Mouse (Mus musculus) frontal cortex, postnatal 36 days (tissue): ENCODE results near the gene Xrcc1.

ENCODE experiments used
- DNase-seq, 2 experiments: peaks; one replicate each; pipeline ENCODE4 v3.0.0; 2022; ENCODE audit warnings: low spot score in 2 of 2

Gene Xrcc1

DNA sequence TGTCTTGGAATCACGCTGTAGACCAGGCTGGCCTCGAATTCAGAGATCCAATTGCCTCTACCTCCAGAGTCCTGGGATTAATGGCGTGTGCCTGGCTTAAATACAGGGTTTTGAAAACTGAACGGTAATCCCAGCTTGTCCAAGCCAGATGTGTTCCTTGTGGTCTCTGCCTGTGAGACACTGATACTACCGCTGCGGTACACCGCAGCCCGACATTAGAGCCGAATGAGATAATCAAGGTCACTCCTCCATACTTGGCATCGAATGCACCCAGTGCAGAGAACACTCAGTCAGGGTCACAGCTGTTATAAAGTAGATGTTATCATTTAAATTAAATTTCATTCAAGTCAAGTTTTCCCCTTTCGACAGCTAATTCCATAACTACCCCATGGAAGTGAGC is 17.2 kb upstream of the Xrcc1 start:
- DNase-seq: no peak

DNA sequence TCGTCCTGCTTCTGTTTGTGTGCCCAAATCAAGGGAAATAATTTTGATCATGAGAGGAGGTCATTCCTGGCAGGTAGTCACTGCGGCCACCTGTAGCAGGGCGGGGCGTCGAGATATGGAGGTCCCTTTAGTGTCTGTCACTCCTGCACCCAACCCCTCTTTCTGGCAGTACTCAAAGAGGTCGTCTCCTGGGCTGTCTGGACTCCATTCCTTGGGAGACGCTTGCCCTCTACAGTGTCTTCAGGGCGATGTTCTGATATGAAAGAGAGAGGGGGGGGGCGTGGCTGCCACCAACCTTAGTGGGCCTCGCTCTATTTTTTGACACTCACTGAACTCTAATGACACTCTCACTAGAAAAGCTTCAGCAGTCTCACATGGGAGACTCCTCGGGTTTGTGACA is 16.5 kb upstream of the Xrcc1 start:
- no peak for DNase-seq

DNA sequence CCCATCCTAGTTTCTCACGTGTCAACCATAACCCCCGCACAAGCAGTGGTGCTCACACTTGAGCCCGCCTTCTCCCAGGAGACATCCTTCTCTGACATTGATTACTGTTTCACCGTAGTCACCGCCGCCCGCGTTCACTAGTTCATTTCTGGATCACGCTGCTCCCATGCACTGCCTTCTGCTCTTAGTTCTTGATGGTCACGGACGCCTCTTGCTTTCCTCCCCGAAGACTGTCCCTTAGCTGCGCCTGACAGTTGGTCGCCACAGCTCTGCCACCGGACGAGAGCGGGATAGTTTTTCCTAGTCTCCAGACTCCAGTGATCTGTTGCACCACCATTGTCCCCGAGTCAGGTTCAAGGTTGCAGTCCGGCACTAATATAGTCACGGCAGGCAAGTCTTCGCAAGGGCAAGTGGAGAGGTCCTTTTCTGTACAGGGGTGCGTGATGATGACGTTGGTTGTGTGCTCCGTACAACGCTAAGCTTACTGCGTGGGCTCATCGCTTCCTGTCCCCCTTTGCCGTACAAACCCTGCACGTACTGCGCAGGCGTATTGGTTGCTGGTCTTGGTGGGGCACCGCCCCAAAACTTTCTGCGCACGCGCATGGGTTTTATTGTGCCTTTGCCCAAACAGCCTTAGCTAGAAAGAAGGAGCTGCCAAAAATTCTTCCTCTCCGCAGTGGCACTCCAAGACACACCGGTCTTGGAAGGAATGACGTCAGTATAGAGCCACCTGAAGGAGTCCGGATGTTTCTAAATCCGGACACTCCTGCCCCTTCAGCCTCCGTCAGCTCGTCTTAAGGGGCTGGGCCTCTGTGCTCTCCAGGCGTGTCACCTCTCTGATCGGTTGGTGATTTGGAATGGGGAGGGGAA is 15.8 kb upstream of the Xrcc1 start, which contains the start of gene Irgq:
TSS of gene Irgq (plus strand) at position 628 of the 870 bp plus-strand sequence.
- DNase-seq: peak; percentile 99

DNA sequence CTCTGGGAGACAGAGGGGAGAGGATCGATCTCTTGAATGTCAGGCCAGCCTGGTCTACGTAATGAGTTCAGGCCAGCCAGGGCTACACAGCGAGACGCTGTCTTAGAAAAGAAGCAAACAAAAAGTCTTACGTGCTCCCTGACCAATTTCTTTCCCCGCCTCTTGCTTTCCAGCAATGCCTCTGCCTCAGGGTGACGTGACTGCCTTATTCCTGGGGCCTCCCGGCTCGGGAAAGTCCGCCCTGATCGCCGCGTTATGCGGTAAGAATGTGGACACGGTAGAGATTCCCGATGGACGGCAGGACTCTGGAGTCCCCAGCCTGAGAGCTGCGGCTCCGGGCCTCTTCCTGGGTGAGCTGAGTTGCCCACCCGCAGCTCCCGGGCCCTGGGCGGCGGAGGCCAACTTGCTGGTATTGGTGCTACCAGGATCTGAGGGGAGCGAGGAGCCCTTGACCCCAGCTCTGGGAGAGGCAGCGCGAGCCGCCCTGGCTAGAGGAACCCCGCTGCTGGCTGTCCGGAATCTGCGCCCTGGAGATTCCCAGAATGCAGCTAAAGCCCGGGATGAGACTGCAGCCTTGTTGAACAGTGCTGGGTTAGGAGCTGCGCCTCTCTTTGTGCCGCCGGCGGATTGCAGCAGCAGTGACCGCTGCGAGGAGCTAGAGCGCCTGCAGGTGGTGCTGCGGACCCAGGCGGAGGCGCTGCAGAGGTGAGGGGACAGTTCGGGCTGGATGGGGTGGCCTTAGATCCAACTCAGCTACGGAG is 14.7 kb upstream of the Xrcc1 start:
- DNase-seq: peak; percentile 79 to 80

DNA sequence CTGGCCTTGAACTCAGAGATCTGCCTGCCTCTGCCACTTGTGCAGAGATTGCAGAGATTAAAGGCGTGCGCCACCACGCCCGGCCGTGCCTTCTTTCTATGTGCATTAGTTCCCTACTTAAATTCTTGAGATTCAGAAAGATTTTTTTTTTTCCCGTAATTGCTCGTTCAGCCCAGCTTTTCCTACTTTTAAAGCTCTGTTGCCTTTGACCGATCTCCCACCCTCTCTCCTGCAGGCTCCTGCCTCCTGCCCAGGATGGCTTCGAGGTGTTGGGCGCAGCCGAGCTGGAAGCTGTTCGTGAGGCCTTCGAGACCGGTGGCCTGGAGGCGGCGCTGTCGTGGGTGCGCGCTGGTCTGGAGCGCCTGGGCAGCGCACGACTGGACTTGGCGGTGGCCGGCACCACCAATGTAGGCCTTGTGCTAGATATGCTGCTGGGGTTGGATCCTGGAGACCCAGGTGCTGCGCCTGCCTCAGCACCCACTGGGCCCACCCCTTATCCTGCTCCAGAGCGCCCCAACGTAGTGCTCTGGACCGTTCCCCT is 13.0 kb upstream of the Xrcc1 start:
- no peak for DNase-seq

DNA sequence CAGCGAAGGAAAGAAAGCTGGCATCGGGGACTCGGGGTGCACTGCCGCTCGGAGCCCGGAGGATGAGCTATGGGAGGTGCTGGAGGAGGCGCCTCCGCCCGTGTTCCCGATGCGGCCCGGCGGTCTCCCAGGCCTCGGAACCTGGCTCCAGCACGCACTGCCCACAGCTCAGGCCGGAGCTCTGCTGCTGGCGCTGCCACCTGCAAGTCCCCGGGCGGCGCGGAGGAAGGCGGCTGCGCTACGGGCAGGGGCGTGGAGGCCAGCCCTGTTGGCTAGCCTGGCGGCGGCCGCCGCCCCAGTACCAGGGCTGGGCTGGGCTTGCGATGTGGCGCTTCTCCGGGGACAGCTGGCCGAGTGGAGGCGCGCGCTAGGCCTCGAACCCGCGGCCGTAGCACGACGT is 12.3 kb upstream of the Xrcc1 start:
- no peak for DNase-seq

DNA sequence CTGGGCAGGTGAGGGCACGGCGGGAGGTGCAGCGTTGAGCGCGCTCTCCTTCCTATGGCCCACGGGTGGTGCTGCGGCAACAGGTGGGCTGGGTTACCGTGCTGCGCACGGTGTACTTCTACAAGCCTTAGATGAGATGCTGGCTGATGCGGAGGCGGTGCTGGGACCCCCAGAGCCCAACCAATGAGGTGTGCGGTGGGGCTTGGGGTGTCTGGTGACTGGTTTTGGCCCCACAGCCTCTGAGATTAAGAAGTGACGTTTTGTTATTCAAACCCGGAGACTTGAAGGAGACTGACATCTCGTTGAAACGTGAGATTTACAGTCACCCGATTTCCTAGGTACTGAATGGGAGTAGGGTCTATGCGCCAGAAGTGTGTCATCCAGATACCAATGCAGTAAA is 11.8 kb upstream of the Xrcc1 start:
- no peak for DNase-seq

DNA sequence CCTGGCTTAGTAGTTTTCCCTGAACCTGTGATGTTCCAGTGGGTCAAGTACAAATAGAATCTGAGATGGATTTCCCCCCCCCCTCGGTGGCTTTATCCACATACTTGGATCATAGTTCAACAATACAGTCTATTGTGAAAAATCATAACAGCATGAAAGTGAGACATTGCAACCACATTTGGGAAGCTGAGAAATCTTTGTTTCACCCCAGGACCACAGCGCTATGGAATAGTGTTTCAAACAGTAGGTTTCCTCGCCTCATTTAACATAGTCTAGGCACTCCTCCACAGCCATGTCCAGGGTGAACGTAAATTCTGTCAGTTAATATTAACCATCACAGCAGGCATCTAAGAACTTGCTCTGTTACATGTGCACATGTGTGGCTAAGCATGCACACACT is 9.0 kb upstream of the Xrcc1 start:
- no peak for DNase-seq

DNA sequence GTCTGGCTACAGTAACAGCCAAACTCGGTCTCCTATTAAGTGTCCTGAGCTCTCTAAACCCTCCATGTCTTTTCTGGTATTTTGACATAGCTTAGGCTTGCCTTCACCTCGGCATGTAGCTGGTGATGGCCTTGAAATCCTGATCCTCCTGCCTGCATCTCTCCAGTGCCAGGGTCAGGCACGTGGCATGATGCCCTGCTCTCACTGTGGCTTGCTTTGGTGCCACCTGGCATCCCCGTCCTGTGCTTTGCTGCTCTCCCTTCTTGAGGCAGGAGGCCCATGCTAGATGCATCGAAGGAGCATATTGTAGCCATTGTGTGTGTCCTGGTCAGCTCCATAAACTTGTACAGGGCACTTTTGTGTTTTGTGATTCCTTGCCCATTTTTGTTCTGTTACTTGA is 8.5 kb upstream of the Xrcc1 start:
- DNase-seq: no peak

DNA sequence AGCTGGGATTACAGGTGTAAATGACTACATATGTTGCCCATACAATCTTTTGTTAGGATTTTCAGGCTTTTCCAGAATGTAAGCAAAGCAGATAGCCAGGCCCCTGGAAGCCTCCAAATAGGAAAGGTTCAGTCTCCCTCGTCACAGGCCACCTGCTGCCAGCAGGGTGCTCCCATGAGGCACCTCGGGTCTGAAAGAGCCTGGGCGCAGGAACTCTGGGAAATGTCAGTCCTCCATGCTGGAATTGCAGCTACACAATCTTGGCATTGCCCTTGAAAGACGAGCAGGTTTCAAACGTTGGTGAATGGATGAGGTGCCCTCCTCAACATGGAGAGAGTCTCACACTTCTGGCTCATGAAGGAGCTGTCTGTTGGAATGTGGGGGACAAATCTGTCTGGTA is 7.9 kb upstream of the Xrcc1 start:
- no peak for DNase-seq

DNA sequence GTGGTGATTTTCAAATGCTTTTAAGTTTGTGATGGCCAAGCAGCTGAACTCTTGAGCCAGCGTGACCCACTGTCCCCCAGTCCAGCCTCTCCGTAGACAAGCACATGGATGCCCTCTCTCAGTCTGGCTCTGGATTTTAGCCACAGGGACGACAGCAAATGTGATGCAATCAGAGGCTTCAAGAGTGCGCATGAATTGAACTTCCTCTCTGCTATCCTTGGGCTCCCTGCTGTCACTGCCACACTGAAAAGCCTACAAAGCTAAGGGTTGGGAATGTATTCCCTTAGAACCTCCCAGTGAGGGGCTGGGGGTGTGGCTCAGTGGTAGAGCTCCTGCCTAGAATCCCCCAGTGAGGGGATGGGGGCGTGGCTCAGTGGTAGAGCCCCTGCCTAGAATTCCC is 7.4 kb upstream of the Xrcc1 start:
- no peak for DNase-seq

DNA sequence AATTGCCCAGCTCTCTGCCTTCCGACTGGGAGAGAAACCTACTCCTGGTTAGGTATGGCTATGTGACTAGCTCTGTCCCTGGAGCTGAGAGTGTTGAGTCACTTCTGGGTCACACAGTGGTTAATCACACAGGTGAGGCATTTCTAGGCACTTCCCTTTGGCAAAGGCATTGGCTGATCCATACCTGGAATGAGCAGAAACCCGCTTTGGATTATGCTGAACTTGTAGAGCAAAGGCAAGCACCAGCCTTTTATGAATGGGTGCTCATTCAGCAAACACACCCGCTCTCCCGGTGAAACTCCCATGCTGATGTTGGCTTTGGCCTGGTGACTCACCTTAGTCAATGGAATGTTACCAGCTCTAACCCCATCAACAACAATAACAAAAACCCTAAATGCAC is 6.4 kb upstream of the Xrcc1 start:
- no peak for DNase-seq

DNA sequence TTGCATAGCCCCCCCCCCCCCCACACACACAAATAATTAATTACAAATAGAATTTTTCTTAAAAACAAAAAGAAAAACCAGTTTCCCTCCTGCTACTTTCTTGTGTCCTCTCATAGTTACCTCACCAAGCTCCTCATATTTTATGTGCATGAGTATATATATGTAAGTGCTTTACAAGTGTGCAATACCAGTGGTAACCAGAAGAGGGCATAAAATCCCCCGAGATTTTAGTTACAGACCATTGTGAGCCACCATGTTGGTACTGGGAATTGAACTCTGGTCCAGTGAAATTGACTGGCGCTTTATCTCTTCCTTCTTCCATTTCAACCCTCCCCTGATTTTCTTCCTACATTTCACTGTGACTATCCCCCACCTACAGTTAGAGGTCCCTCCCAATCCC is 1.6 kb upstream of the Xrcc1 start:
- no peak for DNase-seq

DNA sequence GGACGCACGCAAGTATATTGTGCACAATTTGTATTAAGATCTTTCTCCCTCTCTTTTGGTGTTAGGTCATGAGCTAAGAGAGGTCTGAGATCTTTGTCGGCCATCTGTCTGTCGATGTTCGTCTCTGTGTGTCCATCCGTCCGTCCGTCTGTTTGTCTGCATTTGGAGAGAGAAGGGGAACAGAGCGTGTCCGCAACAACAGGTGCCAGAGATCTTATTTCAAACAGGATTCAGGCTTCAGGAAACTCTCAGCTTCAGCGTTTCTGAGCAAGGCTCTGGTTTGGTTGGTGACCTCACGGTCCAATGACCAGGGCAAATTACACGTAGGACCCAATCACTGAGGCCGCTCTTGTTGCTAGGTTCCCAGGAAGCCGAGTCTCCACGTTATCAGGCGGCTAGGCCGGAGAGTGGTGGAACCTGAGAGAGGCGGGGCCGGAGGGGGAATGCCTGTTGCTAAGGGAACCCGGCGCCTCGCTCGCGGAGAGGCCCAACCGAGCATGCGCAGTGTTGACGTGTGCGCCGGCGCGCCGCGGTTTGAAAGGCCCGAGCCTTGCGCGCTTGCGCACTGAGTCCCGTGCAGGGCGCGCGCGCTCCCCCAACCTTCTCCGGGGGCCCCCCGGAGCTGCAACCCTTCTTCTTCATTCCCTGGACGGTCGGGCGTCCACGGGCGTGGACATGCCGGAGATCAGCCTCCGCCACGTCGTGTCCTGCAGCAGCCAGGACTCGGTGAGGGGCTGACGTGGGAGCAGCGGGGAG is 723 bp downstream of the Xrcc1 start:
- peak; percentile 99 for DNase-seq

DNA sequence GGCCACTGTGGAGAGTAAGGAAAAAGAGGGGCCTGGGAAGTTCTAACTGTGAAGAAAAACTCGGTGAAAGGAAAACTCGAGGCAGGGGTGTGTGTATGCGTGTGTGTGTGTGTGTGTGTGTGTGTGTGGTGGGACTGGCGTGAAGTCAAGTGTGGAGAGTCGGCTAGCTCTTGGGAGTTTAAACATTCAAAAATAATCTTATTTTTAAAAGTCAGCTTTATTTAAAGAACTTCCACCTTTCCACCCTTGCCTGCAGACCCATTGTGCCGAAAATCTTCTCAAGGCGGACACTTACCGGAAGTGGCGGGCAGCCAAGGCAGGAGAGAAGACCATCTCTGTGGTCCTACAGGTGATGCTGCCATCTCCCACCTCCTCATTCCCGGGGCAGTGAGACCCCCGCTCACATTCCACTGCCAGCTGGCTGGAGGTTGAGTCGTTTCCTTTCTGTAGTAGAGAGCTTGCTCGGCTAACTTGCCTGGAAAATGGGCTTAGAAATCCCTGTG is 1.5 kb downstream of the Xrcc1 start:
- DNase-seq: no peak

DNA sequence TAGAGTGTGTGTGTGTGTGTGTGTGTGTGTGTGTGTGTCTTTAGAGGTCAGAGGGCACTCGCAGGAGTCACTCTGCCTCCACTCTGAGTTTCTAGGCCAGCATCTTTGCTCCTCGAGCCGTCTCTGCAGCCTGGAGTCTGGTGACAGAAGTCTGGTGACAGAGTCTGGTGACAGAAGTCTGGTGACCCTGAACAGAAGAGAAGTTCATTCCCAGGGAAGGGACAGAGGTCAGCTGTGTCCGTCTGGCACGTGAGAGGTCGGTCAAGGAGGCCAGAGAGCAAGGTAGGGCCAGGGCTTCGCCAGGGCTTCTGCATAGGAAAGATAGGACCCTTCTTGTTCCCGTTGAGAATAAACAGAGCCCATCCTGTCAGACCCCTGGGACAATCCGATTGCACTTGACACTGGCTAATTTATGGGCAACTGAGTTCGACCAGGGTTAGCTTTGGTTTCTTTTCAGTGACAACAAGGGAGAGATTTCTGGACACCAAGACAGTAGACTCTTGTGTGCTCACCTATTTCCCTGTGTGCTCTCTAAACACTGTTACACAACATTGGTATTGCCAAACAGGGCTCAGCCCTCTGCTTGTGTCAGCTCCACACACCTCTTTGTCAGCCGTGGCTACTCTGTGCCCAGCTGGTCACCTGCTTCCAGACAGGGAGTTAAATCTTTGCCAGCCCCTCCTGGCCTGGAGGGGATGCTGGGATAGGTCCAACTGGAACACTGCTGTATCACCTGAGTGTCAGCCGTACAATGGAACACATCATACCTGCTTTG is 6.1 kb downstream of the Xrcc1 start:
- no peak for DNase-seq

DNA sequence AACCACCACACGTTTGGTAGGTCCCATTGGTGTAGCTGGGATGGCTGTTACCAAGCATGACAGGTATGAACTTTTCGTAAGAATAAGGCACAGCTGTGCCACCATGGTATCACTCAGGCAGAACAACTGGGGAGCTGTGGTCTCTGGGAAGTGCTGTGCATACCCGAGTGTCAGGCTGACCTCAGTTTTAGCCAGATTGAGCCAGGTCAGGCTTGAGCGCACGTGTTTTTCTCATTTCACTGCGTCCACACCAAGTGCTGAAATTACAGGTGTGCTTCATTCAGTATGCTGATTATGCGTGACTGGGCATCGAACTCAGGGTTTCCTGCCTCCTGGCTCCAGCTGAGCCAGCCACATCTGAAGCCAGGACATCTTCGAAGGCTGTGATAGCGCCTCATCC is 9.7 kb downstream of the Xrcc1 start:
- no peak for DNase-seq

DNA sequence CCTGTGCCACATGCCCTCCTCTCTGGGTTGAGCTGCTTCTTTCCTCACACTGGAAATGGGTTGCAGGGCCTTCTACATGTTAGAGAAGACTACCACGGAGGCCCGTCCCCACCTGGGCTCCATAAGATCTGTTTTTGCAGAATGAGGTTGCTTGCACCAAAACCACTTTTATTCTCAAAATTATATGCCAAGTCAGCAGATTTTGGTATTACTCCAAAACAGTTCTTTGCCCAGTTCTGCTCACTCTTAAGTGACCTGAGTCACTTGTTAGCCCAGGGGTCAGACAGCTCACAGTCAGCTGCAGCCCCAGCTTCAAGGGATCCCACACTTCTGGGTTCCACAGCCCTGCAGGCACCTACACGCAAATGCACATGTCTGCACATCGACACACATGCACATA is 15.4 kb downstream of the Xrcc1 start:
- no peak for DNase-seq

DNA sequence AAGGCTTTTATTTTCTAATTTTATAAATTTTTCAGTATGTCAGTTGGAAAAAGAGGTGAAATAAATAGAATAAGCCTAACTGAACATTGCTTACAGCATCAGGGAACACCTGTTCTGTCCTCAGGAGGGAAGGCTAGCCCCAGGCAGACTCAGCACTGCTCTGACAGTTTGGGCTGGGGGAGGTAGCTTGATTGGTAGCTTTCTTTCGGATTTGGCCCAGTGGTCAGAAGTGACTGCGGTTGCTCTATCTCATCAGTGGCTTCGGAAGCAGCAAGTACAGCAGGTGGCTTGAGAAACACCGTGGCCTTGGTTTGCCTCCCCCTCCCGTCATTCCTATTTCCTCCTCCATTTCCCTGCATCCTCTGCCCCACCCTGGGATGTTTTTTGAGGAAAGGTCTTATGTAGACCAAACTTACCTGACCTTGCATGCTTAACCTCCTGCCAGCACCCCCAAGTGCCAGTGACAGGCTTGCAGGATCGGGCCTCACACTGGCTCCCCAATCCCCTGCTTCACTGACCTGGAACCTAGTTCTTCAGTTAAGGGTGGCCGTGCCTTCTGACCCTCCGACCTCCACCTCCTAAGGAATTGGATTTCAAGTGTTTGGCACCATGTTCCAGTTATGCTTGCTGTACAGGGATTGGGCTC is 17.2 kb downstream of the Xrcc1 start:
- DNase-seq: no peak

DNA sequence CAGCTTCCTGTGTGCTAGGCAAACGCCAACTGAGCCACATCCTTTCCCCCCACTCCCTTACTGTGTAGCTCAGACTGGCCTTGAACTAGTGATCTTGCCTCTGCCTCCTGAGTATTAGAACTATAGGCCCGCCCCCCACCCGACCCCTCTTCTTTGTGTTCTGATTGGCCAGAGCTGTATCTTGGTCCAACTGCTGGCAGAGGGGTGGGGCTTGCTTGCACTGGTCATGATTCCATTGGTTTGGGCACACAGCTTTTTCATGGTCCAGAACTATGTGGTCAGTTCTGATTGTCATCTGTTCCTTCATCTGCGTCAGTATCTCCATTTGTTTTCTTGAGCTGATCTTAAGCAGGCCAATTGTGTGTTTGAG is 17.7 kb downstream of the Xrcc1 start:
- DNase-seq: no peak
